Mouse (Mus musculus) lung, postnatal 25 days (tissue): ENCODE data around the gene Mrpl43.
"Not testable (repeated sequence)": the region's sequence is repeated elsewhere in the genome, so short reads cannot be mapped to it uniquely, and the experiment has no call there.

Source experiments
- DNase-seq: peaks from one replicate; pipeline ENCODE4 v3.0.0; 2022; ENCODE audit warnings: low spot score

Gene Mrpl43

DNA sequence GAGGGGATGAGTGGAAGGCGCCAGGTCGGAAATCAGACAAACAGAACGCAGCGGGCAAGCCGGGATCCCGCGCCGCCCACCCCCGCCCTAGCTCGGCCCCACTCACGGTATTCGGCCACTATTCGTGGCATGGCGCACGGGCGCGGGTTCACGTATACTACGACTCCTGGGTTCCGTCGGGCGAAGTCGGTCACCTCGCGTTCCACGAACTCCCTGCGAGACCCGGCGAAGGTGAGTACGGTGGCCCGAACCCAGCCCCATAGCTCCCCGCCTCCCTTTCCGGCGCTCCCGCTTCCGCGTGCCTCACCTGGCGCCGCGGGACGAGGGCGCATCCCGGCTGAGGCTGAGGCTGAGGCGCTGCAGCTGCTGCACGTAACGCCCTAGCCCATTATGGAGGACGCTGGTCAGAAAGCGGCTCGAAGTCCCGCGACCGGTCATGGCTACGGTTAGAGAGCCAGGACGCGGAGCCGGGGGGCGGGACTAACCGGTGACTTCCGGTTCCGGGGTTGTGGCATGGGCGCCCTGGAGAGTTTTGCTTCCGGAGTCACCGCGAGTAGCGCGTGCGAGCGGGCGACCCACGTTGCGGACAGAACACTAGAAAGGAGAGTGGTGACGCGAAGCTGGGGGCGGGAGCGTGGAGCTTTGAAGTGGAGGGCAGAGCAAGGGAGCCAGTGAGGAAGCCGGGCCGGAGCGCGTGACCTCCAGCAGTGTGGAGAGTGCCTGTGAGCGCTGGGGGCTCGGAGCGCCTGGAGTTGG lies at the start of gene Mrpl43:
Mrpl43 (minus strand) TSS at position 486 of the 756 bp plus-strand sequence.
- DNase-seq = peak; percentile 97

DNA sequence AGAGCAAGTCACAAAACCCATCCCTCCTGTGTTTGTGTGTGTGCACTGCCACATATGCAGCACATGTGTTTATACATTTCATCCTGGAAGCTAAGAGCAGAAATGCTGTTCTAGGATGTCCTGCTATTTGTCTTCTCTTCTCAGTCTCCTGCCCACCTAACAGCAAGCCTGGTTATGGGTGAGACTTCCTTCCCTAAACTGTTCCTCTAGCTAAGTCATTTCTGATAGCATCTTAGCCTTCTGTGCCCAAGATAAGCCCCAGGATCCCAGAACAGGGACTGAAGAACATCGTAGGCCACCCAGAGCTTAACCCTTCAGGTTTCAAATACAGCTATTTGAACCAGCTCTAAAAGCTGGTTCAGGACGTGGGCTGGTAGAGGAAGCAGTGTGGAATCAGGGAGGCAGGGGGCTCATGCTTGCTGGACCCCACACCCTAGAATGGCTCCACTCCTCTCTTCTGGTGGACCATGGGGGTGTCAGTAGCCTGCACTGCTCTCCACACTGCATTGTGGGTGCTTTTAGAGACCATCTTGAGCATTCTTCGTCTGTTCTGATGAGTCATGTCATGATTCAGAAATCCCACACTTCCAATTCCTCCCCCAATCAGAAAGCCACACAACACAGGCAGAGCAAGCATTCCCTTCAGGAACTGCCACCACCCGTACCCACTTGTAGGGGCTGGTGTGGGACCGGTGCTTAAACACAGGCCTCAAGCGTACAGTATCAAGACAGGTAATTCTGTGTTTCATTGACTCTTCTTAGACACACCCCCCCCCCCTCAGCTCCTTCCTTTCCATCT lies 48.8 kb upstream of the Mrpl43 start:
- no peak for DNase-seq

DNA sequence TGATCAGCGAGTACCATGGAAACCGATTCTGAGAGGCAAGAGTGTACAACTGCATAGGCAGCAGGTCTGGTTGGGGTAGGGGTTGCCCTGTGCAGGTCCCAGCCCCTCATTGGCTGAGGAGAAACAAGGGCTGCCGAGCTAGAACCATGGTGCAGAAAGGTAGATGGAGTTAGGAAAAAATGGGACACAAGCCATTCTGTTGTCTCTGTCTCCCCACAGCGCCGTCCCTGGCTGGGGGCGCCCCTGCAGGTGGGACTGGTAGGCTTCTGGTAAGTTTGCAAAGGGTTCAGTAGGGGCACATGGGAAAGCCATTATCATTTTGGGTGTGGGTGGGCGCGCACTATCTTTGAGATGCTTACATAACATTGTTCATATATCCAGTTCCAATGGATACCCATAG lies 47.2 kb upstream of the Mrpl43 start:
- DNase-seq = no peak

DNA sequence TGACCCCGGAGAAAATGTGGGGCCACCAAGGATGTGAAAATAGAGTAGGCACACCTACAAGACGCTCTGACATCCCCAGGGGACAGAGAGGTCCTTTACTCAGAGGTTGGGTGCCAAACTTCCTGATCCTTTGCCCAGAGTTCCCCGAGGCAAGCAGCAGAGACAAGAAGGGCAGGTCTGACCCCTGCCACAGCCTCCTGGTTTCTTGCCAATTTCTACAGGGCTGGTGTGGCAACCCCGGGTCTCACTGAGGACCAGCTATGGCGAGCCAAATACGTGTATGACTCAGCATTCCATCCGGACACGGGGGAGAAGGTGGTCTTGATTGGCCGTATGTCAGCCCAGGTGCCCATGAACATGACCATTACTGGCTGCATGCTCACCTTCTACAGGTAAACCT lies 43.3 kb upstream of the Mrpl43 start:
- DNase-seq = no peak

DNA sequence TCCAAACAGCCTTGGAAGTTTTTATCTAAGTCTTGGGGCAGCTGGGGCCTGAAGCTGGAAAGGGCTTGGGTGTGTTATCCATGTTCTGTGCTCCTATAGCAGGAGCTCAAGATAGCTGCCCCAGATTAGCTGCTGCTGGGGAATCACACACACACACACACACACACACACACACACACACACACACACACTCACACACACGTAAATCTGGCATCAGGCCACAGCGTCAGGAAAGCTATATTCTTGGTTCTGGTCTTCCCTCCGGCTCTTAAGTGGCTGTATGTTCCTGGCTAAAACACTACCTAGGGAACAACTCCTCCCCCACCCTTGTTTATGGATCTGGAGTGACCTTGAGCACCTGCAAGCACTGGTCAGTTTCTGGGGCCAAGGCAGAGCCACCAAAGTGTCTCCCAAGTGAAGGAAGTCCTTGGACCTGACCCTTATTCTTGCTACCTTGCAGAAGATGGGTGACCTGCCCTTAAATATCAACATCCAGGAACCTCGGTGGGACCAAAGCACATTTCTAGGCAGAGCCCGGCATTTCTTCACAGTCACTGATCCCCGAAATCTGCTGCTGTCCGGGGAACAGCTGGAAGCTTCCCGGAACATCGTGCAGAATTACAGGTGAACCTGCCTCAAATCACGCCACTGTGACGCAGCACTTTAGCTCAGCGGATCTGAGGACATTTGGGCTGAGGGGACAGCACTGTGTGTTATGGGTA lies 42.6 kb upstream of the Mrpl43 start:
- DNase-seq = no peak

DNA sequence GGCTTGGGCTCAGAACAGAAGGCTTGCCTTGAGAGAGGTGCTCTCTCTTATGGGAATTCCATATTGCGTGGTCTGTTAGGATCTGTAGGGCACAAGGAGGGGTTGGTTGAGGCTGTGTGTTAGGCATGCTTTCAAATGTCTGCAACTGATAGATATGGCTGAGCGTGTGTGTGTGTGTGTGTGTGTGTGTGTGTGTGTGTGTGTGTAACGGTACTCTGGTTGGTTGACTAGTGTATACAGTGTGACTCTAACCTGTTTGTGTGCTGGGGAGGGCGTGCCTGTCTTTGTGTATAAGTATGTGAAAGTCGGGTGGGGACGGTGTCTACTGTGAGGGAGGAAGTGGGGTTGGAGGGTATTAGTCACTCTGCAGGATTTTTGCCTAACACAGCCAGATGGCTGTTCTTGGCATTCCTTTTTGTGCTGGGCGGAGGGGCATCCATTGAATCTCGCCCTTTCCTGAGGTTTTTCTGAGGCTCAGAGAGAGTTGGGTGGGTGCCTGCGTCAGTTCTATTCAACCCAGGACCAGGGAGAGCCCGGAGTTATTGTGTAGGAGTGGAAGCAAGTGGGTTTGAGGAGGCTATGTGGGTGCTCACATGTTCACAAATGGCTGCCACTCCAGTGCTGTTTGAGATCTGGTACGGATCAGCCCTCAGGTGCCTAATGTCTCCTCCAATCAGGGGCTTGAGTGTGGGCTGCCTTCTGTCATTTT lies 41.8 kb upstream of the Mrpl43 start:
- DNase-seq = peak; percentile 85

DNA sequence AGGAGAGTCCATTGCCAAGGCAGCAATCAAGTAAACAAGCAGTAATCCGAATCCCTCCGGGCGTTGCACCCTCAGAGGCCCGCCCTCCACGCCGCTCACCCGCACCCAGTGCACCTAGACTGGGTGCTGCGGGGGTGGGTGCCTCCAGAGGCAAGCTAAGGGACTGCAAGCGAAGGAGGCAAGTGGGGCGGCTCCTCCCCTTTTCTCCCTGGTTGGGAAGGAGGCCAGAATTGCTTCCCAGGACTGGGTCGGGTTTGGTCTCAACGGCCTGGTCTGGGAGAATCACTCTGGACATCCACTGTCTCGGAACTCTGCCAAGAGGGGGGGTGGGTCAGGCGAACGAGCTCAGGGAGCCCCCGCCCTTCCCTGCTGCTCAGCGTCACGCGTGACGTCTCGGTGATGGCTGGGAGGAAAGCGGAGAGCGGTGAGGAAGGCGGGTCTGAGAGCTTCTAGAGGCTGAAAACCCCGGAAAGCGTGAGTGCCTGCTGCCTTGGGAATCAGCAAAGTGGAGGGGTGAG lies 41.2 kb upstream of the Mrpl43 start, which contains the start of gene Sfxn3:
Sfxn3 (plus strand) TSS at position 87 of the 518 bp plus-strand sequence.
- peak; percentile 95 for DNase-seq

DNA sequence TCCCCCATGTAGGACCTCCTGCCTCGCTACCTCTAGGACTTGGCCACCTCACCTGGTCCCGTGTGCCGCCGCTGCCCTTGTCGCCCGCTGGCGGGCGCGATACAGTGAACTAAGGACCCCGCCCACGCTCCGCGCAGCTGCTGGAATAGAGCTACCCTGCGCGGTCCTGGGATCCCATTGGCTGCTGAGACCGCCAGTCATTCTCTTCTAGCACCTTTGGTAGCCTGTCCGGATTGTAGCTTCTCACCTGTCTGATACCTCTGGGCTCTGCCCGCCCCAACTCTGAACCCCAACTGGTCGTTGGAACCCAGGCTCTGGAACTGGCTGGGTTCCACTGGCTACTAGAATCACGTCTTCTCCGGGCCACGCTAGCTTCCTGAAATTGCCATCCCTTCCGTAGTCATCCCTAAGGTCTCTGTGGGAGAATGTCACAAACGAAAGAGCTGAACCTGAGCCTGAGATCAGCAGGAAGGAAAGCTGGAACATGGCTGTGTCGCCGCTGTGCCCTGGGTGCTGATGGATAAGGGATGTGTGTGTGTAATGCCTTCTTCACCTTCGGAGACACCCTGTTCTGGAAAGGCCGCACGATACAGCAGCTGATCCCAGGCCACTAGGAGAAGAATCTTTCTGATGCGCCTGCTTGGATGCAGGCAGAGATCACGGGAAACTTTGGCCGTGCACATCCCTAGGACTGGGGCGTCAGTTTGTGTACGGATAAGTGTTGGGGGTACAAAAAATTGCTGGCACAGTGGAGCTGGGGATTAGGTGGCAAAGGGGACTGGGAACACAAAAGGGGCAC lies 40.5 kb upstream of the Mrpl43 start:
- peak; percentile 94 for DNase-seq

DNA sequence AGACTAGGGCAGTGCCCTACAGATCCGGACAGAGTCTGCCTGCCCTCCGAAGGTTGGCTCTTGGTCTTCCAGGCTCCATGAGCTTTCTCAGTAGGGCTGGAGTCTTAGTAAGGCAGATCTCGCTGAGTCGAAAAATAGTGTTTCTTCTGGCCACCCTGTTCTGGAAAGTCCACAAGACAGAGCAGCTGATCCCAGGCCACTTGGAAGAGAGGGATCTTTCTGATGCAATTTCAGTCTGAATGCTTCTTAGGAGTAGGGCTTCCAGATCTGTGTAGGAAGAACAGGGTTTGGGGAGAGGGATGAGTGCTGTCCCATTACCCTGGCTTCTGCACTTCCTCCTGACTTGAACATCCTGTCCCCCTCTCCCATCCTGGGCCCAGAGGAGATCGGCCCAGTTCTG lies 39.4 kb upstream of the Mrpl43 start, which contains the start of gene Pdzd7:
Pdzd7 (minus strand) TSS at position 67 of the 400 bp plus-strand sequence.
- DNase-seq = no peak

DNA sequence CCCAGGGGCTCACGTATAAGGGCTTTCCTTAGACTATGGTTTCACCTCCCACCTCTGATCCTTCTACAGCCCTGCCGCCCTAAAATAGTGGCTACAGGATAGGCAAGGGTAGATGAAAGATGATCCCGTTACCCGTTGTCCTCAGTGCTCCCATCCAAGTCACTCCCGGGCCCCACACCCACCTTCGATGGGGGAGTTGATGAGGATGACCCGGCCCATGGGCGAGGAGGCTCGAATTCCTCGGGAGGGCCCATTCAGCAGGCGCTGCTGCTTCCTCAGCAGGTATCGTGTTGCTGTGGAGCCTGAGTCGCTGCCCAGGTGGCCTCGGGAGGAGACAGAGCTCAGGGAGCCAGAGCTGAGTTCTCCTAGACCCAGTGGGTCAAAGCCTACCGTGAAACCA lies 39.0 kb upstream of the Mrpl43 start:
- DNase-seq = no peak

DNA sequence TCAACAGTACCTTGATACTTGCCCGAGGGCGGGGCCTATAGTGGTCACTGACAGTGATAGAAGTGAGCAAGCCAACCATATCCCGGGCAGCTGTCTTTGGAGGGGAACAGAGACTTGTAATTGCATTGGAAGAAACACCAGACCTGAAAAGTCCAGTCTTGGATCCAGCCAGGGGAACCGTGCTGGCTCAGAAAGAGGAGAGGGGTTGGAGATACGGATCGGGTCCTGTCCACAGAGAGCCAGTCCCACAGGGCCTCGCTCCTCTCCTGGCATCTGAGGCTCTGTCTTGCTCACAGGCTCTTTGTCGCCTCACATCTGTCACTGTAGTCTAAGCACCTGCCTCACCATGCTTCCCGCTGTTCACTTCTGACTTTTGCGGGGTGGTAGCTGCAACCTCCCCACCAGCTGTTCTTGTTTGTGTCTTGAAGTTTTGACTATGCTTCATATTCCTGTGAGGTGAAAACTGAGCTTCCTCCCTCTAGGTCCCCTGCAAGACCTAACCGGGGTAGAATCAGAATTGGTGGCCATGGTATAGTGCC lies 38.2 kb upstream of the Mrpl43 start:
- no peak for DNase-seq

DNA sequence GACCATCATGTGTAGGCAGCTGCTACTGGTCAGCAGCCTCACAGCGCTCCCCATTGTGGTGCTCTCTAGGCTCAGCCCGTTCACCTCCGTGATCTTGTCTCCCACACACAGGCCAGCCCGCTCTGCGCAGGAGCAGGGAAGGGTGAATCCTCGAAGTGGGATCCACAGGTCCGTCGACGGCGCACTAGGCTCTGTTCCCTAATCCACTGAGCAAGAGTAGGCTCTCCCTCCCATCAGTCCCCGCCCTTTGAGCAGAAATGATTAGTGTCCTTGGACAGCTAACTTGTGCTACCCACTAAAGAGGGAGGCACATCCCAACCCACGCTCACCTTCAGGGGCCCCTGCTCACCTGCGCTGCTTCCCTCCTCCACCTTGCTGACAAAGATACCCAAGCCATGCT lies 34.0 kb upstream of the Mrpl43 start:
- DNase-seq = no peak

DNA sequence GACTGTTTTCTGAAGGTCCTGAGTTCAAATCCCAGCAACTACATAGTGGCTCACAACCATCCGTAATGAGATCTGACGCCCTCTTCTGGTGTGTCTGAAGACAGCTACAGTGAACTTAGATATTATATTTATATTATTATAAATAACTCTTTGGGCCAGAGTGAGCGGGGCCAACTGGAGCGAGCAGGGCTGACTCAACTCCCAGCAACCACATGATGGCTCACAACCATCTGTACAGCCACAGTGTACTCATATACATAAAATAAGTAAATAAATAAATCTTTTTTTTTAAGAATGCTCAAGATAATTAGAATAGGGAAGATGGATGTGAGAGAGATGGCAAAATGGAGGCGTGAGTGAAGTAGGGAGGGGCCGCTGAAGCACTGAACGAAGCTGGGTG lies 32.0 kb upstream of the Mrpl43 start:
- DNase-seq = not testable (repeated sequence)

DNA sequence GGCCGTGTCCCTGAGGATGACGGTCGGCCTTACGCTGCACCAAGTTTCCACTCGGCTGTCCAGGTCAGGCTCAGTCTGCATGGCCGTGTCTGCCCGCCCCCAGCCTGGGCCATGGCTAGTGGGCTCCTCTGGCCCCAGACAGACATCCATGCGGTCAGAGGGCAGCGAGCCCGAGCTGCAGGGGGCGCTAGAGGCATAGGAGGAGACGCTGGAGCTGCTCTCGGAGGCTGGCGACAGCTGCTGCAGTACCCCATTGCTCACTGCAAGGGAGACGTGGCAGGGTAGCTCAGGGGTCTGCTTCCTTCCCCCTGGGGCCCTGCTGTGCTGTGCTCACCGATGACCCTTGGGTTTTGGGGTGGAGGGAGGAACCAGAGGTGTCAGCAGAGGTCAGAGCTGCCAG lies 30.6 kb upstream of the Mrpl43 start:
- peak; percentile 71 for DNase-seq

DNA sequence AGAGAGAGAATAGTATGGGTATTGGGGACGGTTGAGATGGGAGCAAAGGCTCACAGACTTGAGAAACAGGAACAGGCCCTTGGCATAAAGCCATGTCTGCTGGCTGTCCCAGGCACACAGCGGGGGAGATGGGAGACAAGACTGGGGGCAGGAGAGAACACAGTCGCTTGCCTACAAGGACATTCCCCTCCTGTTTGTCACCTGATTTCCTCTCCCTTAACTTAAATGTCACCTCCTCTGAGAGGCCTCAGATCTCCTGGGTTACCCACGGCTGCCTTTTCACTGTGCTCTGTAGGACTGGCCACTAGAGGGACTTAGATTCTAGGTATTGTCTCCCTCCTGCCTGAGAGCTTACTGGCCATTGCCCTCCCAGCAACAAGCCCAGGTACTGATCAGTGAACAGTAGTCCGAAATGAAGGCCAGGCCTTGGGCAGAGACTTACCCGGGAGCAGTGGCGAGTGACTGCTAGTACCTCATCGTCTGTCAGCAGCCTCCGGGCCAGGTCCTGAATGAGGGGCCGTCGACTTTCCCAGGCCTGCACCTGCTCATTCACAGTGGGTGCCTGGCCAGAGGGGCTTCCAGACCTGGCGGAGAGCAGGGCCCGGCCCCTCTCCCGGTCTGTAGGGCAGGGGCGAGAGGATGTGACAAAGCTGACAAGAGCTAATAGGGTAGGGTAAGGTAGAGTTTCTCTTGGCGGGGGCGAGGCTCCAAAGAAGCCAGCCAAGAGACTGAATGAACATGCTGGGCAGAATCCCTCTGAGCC lies 26.5 kb upstream of the Mrpl43 start:
- DNase-seq = no peak

DNA sequence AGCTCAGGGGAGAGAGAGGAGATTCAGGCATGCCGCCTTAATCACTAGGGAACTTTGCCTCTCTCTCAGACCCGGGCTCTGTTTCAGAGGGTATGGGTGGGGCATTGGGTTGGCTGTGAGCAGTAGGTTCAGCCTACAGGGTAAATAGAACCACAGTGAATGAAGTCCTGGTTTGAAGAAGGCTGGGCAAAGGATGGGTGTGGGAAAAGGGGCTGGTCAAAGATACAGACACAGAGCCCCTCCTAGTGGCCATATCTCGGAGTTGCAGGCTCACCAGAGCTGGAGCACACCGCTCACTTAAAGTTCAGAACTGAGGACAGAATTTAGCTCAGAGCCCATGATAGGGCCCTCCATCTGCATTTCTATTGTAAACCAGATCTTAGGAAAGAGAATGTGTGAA lies 25.5 kb upstream of the Mrpl43 start:
- DNase-seq = peak; percentile 85

DNA sequence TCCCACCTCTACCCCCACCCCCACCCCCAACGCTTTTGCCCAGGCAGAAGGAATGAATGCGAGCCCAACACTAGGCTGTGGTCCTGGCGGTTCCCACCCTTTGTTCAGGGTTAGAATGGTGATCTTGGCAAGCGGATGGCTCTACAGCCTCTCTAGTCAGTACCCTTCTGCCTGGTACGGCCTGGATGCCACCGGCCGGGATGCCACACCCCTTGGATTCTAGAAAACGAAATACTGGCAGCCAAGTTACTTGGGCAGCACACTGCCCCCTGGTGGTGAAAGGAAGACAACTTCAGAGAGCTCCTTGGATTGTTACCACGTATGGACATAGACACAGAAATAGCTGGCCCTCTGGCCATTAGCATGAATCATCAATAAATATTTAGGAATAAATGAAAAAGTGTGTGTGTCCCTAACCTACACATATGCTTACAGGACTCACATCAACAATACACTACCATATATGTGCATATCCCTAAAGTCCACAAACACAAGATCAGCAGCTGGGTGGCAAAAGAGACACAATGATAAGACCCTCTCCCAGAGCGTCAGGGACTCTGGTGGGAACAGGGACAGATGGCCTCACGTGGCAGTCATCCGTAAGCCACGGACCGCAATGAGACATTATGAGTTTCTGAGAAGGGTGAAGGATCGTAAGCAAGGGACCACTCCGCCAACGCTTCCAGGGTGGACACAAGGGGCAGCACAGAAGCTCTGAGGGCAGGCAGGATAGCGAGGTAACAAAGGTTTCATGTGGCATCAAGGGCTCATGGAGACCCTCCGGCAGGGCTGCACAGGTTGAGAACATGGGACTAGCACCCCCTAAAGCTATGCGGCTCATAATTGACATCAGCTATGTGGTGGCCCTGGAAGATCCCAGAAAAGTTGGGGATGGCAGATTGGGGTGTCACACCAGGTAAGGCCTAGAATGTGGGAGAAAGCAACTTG lies 24.8 kb upstream of the Mrpl43 start:
- peak; percentile 89 for DNase-seq

DNA sequence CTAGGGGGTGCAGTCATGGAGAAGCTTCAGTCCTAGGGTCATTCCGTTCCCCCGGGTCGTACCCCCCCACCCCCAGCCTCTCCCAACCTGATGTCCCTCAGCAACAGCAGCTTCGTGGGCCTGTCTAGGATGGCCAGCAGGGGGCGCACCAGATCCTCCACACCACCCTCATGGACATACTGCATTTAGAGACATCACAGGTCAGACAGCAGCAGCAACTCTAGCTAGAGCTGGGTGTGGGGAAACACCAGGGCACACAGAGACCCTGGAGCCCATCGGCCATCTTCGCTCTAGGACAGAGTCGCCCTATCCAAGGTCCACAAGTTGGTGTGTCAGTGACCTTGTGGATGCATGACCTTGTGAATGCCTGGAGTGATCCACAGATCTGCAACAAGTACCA lies 23.9 kb upstream of the Mrpl43 start:
- DNase-seq = peak; percentile 59

DNA sequence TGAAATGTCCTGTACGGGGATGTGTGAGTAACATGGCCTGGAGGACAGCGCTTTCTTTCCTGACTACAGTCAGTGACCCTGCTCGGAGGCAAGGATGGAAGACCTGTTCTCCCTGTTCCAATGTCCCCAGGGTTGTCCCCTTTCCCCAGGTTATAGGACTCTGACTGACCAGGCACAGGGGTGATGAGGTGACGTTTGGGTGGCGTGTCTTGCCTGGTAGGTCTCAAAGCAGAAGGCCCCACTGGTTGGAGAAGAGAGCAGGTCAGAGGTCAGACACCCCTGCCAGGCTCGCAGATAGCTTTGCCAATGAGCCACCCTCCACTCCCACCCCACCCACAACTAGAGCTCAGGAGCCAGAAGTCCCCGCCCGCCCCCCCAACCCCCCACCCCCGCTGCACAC lies 23.3 kb upstream of the Mrpl43 start:
- DNase-seq = no peak
